Mouse (Mus musculus) telencephalon, adult 2 months (tissue): ENCODE data around the gene Acot11.

Experiments
- DNase-seq: peaks from one replicate; pipeline ENCODE4 v3.0.0-alpha.2; 2011; ENCODE audit warnings: low read depth, low spot score

The Acot11 gene

DNA sequence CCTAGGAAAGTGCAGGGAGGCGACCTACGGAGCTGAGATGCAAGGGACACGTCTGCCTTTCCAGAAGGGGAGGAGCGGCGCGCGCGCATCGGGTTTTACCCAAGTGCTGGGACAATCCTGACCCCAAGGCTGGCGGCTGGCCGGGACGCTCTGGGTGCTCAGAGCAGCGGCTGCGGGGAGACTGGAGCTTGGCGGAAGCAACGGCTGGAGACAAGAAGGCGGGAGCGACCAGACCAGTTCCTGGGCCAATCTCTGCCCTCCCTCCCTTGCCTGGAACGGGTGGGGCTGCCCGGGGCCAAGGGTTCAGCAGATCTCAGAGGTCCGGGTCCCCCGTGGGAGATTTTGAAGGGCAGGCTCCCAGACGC is at the start of gene Acot11:
Acot11 (minus strand) TSS at position 89 of the 365 bp plus-strand sequence.
- no peak for DNase-seq

DNA sequence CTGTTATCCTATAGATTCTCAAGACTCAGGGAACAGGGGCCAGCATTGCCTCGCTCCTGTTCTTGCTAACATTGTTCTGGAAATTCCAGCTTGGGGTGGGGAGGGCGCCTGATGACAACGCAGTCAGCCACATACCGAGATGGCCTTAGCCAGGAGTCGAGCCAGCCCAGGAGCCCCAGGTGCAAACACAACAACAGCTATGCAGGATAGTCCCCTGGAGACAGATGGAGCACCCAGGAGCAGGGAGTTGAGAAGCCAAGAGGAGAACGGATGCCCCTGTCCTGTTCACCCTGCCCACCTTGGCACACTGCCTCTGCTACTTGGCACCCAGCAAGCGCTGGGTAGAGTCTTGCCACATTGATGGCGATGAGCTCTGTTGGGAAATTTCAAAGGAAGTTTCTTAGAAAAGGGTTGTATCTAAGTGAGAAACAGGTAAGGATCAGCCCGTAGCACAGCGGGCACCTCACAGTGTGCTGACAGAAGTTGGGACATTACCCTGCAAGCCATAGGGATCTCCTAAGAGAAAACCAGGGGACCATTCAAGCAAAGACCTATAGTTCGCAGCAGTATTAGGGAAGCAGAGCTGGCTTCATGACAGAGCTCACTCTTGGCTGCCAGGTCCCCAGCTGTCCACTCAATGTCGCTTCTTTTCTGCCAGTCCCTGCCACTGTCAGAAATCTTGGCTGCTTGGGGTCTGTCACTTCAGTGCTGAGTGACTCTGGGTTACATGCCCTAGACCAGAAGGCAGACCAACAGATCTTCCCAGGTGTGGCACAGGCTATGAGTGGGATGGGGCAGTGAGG is 43.7 kb upstream of the Acot11 start:
- DNase-seq: no peak

DNA sequence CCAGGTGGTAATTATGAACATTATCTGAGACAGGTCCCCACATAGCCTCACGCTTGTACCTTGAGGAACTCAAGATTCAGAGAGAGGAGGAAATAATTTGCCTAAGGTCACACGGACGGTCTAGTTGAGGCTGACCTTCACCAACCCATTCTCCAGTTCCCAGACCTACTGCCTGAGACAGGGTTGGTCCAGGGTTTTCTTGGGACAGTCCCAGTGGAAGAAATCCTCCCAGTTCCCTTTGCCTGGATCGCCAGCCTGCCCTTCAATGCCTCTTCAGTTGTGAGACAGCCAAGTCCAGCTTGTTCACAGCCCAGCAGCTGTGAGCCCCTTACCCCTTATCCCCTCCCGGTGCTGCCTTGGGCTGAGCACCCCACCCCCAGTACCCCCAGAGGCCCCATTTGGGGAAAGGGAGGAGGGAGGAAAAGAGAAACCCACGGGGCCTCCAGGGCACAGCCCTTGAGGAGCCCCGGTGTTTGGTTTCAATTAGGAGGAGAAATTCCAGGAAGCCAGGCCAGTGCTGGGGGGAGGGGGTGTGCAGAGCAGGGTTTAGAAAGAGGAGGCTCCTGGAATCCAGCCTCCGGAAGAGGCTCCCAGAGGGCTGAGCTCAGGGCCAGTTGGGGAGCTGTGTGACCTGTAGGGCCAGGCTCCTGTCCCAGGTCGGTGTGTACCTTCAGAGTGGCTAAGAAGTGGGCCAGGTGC is 42.9 kb upstream of the Acot11 start:
- no peak for DNase-seq

DNA sequence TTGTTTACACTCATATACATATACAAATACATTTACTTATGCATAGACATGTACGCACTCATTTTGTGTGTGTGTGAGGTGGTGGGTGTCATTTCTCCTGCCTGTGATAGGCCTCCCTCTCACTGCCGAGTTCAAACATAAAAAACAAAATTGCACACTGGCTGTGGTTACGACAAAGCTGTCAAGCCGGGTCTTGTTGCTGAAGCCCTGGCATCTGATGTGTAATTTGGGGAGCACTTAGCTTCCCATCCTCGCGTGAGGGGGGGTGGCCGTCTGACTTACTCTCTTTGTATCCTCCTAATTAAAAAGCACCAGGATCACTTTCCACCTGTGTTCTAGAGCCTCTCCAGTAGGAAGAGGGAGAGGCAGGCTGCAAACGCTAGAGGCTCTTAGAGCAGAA is 37.8 kb upstream of the Acot11 start:
- no peak for DNase-seq

DNA sequence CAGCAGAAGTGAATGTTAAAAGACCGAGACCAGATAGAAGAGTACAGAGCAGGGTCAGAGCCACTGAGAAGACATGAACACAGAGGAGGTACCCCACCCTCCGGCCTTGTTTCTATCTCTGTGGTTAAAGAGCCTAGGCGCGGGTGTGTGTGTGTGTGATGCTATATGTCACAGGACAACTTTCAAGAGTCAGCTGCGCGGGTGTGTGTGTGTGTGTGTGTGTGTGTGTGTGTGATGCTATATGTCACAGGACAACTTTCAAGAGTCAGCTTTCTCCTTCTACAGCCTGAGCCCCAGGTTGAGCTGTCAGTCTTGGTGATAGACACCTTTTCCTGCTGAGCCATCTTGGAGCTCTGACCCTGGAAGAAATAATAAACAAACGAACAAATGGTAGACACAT is 37.1 kb upstream of the Acot11 start:
- no peak for DNase-seq

DNA sequence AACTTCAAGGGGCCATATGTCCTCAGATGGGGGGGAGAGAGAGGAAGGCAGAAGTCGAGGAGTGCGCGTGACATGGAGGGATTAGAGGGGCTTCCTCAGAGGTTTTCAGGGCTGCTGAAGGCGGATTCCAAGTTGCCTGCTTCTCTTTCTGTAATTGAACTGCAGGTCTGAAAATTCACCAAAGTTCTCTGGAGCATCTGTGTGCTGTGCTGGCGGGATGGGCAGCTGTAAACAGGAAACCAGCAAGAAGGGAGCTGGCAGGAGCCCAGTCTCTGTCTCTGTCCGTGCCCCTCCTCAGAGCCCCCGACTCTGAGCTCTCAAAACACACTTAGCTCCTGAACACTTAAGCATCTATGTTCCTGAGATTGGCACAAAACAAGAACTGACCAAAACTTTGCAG is 36.5 kb upstream of the Acot11 start:
- no peak for DNase-seq

DNA sequence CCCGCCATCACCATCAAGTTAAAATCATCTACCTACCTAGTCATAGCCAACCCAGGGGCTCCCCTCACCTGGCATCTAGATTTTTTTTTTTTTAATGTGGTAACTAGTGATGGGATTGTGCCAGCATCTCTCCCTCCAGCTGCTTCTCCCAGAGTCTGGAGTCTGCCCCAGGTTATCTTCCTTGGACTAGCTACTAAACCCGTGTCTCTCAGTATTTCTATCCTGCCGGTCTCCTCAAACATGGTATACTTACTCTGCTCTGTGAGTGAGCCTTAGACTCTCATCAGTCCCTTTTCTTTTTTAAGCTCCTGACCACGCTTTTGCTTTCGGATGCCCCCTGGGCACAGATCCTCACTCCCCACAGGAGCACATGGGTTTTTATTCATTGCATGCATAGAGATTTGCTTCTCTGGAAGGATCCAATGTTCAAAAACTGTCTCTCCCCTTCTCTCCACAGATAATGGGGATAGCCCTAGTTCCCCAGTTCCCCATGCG is 35.9 kb upstream of the Acot11 start:
- DNase-seq: no peak

DNA sequence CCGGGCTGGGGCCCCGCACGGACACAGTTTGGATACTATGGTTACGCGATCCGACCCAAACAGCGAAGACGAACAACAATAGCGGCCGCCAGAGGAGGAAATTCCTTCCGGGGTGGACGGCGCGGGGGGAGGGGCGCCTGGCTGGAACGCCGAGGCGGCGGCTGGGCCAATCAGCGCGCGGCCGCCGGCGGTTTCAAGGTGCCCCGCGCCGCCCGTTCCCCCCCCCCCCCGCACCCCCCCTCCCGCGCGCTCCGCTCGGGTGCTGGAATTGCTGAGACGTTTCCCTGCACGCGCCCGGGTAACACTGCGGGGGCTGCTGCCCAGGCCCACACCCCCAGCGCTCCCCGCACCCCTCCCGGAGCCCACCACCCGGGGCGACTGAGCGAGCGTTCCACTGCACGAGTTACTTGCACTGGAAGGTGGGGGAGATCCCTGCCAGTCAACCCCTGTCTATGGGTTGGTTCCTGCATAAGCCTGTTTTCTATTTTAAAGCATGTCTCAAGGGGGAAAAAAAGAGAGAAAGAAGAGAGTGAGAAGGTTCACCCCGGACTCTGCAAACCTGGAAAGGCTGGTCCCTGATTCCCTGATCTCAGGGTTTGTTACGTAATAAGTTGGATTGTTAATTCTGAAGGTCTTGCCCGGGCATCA is 35.3 kb upstream of the Acot11 start:
- peak; percentile 49 for DNase-seq

DNA sequence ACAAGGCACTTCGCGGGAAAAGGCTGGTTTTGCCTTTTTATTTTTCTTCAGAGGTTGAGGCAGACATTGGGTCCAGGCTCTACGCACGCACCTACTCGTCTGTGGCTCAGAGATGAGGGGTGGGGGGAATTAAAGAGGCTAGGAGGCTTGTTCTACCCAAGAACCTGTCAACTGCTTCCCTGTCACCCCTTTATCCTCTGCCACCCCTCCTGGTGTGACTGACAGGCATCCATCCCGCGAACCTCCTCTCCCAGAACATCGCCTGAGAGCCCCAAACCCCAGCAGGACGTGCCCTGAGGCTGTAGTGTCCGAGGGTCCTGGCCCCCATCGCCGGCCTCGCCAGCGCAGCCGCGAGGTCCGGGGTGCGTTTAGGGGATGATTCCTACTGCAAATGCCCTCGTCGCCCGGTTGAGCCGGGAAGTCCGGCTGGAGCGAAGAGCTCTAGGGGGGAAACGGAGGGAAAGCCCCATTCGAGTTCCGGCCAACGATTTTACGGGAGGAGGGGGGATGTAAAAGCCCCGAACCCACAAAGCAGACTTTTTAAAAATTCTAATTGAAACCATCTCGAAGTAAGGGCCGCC is 34.5 kb upstream of the Acot11 start:
- no peak for DNase-seq

DNA sequence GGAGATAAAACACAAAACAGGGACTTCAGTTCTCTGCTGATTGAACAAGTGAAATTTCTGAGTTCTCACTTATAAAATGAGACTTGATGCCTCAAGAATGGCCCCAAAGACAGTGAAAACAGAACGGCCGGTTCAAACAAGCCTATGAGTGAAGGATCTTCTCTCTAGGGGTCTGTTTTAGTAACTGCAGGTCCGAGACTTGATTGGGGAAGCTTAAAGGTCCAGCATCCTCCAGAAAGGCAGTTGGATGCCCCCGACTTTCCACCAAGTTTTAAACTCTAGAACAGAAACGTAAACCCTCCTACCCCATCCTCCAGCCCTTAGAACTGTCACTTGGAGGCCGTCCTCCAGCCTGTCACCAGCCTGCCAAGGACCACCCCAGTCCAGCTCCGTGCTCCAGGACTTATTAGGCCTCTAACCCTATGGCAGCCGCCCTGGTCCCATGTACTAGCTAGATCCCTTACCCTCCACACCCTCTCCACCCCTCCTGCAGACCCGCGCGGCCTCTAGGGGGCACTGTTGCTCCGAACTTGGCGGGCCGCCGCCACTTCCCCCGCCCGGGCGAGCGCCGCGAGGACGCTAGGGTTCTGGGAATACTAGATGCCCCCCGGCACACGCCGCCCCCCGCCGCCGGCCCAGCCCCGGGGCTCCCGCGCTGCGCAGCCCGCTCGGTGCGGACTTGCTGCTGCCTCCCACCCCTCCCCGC is 33.9 kb upstream of the Acot11 start:
- DNase-seq: no peak

DNA sequence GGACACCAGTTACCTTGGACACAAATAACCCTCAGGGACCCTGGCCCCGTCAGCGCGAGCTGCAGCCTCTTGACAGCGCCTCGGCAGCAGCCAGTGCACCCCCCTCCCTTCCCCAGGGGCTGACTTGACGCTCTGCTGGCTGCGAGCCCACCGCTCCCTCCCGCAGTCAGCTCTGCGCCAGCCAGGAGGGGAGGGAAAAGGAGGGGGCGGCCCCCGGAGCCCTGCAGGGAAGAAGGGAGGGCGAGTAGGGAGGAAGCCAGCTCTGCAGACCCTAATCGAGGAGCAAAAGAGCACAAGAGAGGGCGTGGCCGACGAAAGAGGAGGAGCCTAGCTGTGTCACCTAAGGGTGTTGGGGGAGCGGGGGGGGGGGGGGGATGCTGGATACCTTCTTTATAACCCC is 33.2 kb upstream of the Acot11 start:
- DNase-seq: no peak

DNA sequence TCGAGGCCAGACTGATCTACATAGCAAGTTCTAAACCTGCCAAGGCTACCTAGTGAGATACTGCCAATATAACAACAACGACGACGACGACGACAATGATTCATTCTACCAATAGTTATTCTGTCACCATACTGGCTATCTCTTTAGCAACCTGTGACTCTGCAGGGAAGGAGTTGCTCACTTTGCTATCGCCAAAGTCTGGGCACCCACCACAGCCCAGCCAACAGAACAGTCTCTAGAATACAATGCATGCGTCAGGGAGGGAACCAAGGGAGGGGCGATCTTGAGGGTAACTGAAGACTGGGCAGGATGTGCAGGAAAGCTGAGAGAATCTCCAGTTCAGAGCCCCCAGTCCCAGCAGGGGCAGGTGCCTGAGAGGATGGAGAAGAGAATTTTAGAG is 32.6 kb upstream of the Acot11 start:
- DNase-seq: no peak

DNA sequence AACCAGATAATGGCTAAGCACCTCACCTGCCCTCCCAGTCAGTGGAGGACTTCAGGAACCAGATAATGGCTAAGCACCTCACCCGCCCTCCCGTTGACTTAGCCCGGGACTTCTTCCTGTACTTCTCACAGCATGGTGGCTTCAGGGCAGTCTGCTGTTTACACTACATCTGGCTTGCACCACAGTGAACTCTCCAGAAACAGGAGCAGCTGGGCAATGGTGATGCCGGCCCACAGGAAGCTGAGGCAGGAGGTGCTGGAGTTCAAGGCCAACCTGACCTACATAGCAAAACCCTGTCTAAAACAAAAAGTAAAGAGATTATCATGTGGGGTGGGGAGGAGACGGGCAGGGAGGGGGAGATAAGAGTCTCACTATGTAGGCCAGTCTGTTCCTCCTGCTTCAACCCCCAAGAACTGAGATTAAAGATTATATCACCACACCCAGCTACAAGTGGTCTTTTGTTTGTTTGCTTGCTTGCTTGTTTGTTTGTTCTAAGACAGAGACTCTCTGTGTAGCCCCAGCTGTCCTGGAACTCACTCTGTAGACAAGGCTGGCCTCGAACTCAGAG is 25.8 kb upstream of the Acot11 start:
- DNase-seq: no peak

DNA sequence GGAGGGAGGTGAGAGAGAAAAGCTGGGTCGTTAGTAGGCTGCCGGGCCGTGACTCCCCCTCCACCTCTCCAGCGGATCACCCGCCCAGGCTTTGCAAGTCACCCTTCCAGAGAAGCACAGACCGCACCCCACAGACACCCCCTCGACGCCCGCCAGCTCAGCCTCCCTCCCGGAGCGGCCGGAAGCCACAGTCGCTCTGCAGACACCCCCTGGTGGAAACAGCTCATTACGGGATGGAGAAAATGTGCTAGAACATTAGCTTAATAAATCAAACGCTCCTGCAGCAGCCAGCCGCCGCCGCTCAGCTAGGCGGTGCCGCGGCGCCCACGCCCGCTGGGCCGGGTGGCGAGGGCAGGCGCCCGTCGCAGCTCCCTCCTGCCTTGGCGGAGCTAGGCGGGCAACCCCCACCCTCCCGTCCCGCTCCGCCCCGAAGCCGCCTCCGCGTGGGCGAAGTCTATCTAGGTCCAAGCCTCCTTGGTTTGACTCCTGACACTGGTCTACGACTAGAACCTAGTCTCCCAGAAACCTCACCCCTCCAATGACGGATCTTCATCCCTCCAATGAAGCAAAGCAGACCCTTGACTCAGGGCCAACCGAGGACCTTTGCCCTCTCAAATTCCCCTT is 23.1 kb upstream of the Acot11 start:
- DNase-seq: peak; percentile 62

DNA sequence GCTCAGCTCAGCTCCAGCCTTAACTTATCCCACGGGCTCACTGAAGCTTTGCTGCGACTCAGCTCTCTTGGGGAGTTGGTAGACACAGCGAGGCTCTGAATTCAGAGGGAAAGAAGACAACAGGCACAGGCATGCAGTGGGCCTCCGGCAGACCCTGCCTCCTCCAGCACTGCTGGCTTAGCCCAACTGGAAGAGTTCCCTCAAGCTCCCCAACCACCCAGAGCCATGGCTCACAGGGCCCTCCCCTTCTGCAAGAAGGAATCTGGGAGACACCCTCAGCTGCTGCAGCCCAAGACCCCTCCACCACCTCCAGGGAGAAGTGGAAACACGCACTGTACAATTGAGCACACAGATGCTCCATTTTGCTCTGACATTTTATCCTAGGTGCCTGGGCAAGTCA is 20.4 kb upstream of the Acot11 start:
- no peak for DNase-seq

DNA sequence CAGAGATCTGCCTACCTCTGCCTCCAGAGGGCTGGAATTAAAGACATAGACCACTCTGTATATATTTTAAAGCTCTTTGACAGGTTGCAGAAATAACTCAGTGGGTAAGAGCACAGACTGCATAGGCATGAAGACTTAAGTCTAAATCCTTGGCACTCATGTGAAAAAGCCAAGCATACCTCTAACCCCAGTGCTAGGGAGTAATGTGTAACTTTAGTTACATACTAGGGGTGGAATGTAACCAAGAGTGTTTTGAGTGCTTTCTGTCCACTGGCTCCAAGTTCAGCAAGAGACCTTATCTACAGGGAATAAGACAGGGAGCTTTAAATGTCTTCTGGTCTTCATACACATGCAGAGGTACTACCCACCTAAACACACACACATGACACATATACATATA is 14.6 kb upstream of the Acot11 start:
- no peak for DNase-seq

DNA sequence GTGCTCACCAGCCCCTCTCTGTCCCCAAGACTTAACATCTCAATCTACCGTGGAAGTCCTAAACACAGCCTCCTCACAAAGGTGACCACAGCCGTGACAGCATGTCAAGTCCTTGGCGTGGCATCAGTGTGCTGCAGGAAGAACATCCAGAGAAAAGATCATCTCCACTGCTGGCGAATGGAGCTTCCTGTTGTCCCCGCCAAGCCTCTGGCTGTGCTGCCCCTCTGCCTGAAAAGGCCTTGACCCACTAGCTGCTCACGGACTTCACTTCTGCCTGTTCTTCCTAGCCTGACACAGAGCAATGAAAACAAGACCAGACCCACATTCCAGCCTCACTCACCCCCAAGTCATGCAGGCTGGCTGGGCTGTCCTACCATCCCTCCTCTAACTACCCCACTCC is 13.5 kb upstream of the Acot11 start:
- DNase-seq: no peak

DNA sequence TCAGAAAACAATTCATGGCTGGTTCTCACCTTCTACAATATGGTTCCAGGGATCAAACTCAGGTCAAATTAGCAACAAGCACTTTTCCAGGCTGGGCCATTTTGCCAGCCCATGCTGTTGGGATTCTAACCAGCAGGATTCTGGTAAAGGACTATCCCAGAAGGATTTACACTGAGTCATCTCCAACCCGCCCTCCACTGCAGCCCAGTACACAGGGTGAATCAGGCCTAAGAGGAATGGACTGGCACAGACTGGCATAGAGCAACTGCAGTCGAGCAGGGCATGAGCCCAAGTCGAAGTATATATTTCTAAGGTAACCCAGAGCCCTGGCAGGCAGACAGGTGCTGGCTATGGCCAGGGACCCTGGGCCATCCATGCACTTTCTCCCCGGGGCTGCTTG is 12.2 kb upstream of the Acot11 start:
- no peak for DNase-seq

DNA sequence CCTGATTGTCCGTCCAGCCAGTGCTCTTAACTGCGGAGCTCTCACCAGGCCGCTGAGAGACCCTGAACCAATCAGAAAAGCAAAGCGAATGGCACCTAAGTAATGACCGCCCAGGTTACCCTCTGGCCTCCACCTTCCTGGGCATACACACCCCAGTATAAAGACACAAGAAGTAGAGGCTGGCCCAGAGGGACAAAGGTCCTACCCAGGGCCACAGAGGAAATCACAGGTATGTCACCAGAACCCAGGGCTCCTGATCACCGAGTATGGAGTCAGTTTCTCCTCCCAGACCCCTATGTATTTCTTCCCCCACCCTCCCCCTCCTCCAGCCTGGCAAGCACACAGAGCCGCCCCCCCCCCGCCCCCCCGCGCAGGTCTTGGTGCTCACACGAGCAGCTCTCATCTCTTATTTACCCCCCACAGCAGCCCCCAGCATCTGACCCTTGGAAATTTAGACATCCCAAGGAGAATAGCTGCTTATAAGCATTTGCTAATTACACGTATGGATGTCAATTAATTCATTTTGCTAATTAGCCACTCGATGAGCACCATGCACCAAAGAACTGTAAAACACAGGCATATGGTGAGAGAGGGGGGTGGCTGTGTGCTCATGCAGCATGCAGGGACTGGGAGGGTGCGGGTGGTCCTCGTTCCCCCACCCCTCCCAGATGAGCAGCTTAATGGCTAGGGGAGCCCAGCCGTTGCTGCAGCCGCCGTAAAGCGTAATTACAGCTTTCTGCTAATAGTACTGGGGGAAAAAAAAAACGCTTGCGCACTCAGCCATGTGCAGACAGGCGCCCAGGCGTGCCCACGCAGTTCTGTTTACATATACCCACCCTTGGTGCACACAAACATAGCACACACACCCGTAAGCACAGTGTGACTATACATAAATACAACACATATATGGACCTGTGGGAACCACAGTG is 10.9 kb upstream of the Acot11 start:
- no peak for DNase-seq

DNA sequence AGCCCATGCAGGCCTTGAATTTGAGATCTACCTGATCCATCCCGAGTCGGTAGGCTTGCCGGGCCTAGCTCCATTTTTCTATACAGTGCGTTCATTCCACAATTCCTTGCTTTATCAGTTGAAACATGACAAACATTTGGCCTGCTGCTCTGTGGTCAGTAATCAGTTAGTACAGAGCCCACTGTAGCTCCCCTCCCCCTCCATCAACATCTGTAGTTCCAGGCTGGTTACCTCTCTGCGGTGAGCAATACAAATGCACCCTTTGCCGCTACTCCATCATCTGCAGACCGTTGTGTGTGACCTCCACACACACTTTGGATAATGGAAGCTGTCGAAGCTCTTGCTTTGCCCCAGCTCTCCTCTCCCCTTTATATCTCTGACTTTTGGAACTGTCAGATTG is 6.4 kb upstream of the Acot11 start:
- no peak for DNase-seq
